Mouse (Mus musculus) layer of hippocampus, postnatal 25 days (tissue): Measurements from ENCODE around the gene Spry1. TPM values are rescaled to one million over a fixed set of nuclear protein-coding genes. Genes with fewer than 3 reads are reported as not detected.

ENCODE experiments used
- DNase-seq, 2 experiments: peaks; one replicate each; pipeline ENCODE4 v3.0.0; 2022; ENCODE audit warnings: mixed read lengths in 2 of 2, low spot score in 1 of 2; ENCODE audit errors: extremely low spot score in 1 of 2
- total RNA-seq, 2 experiments: library from RNA; stranded (reverse); gene quantifications; 2 replicates each; pipeline ENCODE4 v1.2.3; 2021

Spry1 gene
- total RNA-seq, 2 experiments from 2014 or later, result 14.0 to 14.2 TPM

DNA sequence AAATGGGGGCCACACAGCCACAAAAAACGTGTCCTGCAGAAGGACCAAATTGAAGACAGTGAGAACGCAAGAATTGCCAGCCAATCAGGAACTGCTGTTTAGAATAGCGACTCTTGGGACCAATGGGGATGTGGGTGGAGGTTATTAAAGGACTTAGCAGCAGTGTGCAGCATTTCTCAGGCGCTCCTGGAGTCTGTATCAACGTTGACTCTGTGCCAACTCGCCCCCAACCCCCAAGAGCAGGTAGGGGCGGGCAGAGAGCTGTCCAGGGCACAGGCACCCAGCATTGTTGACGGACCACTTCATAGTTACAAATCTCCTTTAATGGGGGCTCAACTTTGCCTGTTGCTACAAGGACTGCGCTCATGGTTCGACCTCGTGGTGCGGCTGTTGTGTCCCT lies 28.9 kb downstream of the Spry1 start:
- no peak for DNase-seq

DNA sequence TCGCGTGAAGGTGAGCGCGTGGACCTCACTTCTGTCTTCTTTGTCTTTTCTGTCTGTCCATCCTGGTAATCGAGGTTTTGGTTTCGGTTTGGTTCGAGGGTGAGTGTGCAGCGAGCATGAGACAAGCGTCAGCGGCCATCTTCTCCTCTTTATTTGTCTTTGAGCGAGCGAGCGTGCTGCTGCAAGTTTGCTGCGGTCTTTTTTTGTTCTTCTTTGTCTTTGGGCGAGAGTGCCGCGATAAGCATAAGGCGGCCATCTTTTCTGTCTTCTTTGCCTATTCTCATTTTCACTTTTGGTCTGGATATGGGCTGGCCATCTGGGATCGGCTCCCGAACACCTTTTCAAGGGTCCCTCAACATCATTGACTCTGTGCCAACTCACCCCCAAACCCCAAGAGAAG lies 29.4 kb downstream of the Spry1 start:
- no peak for DNase-seq

DNA sequence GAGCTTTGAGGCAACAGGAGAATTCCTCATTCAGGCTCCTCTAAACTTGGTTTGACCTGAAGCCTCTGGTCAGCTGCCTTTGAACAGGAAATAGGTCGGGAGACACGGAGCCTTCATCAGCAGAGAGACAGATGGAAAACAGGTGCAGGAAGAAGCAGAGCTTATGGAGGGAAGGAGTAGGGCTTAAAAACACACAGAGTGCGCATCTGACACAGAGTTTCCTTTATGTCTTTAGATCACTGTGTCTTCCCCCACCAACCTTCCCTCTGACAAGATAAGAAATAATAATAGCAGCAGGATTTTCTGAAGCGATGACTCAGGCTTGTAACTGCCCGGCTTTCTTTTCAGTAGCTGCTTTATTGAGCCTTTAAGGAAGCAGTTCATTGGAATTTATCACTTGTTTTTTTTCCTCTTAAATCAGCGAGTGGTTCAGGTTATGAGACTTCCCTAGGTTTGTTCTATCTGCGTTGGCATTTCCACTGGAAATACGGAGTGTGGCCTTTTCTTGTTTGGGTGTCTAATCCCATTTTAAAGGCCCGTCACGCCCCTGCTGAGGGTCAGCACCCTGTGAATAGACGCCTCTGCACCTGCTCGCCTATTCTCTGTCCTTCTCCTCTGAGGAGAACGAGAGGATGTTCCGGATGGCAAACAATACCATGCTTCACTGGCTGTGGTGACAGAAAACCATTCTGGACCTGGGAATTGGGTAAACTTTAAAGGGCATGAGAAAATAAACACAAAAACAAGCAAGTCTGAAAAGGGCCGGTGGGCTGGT lies 32.7 kb downstream of the Spry1 start:
- DNase-seq, result no peak

DNA sequence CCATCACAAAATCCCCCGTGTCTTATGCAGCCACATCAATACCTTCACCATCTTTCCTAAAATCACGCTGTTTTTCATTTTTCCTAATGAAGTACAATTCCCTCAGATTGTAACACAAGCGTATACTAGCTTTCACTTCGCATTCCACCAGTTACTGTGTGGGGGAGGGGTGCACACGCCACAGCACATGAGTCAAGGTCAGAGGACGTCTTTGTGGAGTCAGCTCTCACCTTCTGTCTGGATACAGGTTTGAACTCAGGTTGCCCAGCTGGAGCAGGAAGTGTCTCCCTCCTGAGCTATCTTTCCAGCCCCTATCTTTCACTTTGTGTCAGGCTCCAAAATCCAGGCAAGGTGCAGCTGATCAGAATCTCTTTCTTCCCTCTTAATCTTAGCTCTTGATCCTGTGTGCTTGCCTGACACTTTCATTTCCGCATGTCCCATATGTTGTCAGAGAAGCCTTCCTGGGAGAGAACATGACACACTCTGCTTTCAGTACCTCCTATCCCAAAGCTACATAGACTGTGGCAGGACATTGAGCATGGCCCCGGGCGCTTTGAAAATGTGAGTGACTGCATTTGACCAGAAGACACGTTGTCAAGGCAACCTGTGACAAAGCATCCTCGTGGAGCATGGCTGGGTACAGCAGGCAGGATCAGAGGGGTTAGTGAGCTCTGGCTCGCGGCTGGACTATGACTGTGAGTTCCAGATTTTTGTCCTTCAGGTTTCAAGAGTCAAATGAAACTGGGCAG lies 33.9 kb downstream of the Spry1 start:
- DNase-seq, result no peak

DNA sequence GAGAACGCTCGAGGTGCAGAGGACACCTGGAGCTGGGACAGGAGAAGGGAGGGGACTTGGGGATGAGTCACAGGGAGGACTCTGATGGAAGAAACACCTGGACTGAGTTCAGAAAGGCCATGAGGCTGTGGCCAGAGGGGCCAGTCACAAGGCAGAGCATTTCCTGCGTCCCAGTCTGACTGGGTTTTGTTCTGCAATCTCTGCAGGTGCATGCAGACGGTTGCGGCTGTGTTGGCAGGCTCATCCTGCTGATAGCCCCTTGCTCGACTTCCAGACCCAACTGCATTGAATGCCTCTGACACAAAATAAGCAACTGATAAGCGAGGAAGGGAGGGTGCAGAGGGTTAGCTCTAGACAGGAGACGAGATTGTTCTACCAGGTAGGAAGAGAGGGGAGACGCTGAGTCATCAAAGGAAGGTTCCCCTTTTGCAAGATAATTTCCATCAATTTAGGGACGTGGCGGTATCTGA lies 35.3 kb downstream of the Spry1 start:
- no peak for DNase-seq

DNA sequence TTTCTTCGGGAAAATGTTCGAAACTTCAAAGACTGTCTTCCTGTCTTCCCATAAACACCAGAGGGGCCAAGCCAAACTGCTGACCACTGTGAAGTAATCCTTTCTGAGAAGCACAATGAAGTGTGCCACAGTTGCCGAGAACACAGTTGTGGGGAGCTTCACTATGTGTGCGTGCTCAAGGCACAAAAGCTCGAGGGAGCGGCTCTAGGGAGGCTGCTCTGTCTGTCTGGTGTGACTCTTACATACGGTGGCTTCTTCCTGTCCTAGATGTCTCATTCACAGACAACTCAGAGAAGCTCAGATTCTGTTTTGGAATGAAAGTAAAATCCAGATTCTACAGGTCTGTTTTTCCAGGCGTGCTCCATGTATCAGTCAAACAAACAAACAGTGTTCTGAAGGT lies 36.5 kb downstream of the Spry1 start:
- DNase-seq, result no peak

DNA sequence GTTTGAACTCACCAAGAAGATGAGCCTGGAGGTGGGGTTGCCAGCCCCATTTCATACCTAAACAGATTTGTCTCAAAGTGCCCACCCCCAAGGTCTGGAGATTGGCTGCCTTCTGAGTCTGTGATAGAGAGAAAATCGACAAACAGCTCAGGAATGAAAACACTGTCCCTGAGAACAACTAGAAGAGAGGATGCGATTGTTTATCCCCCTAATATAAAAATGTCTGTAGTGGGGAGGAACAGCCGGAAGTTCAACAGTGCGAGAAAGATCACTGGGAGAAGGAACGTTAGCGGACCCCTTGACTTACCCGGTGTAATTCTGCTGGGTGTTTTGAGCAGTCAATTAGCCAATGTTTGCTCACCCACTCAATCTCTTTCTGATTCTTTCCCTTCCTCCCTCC lies 46.5 kb downstream of the Spry1 start:
- no peak for DNase-seq

DNA sequence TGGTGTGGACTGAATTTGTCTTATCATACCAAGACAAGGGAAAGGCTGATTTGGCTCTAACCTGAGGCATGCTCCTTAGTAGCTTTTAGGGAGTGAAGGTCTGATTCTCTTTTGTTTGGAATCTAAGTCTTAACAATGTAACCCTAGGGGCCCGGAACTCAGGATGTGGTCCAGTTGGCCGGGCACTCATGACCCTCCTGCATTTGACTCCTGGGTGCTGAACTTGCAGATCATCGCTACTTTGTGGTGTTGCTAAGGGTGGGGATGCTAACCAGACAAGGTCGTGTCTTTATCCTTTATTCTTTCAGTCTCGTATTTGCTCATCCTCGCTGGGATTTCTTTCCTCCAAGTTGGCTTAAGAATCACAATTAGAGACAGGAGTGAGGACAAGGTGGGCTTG lies 47.0 kb downstream of the Spry1 start:
- no peak for DNase-seq

DNA sequence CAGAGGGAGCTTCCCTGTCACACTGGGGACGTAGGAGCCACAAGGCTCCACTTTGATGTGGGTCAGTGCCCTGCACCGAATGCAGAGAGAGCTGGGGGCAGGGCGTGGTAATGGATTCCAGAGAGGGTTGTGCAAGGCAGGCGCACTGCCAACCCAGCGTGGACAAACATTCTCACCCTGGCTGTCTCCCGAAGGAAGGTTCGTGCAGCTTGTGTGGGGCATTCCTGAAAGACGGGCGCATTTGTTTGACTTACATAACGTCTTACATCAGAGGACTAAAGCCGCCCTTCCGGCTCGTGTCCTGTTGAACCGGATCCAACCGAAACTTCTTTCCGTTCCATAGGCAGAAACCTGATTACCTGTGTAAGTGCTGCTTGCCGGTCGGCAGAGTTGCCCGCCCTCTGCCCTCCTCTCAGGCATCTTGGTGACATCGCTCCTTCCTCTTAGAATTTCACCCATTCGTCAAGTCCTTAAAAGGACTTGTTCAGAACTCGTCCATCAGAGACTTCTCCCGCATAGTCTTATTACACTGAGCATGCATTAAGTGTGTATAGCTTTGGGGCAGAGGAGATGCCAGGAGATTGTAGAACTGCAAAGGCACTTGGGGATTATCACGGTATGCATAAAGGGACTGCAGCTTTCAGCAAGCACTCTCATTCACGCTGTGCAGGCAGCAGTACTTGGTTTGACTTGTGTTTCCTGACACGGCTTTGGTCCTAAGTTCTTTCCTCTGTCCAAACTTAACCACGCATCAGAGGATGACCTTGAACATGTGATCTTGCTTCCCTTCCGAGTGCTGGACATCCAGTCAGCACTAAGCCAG lies 47.6 kb downstream of the Spry1 start:
- peak; percentile 31 to 37 for DNase-seq

DNA sequence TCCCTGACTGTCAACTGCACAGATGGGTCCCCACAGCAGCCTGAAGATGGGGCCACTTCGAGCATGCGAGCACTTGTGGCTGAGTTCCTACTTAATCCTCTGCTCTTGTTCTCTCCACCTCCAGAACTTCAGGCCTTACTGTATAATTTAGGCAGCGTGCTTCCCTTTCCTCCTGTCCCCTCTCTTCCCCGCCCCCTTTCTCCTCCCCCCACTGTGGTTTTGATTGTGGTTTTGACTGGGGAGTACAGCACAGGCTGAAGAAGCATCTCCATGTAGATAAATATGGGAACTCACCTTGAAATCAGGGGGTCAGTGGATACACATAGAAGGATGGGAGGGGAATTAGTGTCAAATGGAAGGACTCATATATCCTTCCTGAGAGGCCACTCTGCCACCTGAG lies 53.2 kb downstream of the Spry1 start:
- DNase-seq, result no peak

DNA sequence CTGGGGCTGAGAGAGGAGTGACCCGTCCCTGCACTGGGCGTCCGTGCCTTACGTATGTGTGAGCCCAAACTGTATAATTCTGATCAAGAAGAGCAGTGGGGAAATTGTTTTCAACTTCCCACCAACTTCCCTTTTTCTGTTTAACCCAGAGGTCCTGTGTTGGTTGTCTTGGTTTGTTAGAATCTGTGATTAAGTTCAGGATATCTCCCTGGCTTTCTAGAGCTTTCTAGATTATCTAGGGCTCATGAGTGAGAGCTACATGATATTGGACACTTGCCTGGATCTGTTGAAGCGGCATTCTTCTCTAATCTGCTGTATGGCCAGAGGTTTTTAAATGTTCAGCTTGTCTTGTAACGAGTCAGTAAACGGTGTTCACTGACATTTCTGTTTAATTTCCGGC lies 53.8 kb downstream of the Spry1 start:
- DNase-seq, result no peak

Other genes starting within 250 kb of the Spry1 start
- 10 to 100 TPM; 17.9 to 26.7 TPM for gene Spata5, start 220.1 kb upstream of the Spry1 start, total RNA-seq
- gene Nudt6, start 219.7 kb upstream of the Spry1 start, total RNA-seq, result 1 to 10 TPM; 5.5 to 6.2 TPM
- gene Gm5148, start 84.5 kb downstream of the Spry1 start, total RNA-seq, result 1 to 10 TPM; 3.6 to 4.5 TPM